Mouse (Mus musculus): ENCODE measurements around the gene Myo1b.

Myo1b gene

GRCm38 (mm10) chr1:51795586-51796309 is 120.1 kb downstream of the Myo1b start:
- no peak for DNase-seq (ENCODE audit: low spot score in 2 of 2)

DNA sequence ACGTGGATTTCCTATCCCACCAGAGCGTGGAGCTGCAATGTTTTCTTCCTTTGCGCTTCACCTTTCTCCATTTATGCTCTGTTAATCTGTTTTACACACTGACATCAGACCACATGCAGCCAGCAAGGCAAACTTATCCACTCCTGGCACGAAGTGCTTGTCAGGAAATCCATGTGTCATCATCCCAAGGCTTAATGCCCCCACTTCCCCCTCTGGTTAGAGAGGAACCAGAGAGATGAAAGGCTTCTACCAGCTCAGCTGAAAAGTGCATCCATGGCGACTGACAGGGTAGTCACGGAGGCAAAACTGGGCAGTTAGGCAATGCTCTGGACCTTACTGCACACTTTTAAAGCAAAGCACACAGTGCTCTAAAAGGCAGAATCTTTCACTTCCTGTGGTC is 126.6 kb downstream of the Myo1b start:
- peak; percentile 23 to 34 for DNase-seq (ENCODE audit: low spot score in 2 of 2)

GRCm38 (mm10) chr1:51782091-51782490 is 133.8 kb downstream of the Myo1b start:
- DNase-seq (ENCODE audit: low spot score in 2 of 2), result no peak

GRCm38 (mm10) chr1:51780357-51780756 is 135.5 kb downstream of the Myo1b start:
- peak; percentile 75 to 85 for DNase-seq (ENCODE audit: low spot score in 2 of 2)

GRCm38 (mm10) chr1:51778241-51778640 is 137.6 kb downstream of the Myo1b start:
- no peak for DNase-seq (ENCODE audit: low spot score in 2 of 2)

DNA sequence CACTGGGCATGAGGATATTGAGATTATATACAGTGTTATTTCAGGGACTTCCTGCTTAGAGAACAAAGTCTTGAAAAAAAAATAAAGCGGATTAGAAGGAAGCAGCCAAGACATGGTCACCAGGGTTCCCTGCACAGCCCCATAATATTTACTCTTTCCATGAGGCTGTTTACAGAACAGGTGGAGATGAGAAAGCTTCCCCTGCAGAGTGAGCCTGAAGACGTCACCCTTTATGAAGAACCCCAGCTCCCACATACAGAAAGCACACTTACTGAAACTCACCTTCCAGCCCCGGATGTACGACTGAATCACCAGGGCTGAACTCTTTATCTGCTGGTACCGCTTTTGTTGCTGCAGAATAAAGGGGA is 145.4 kb downstream of the Myo1b start:
- DNase-seq (ENCODE audit: low spot score in 2 of 2), result no peak

DNA sequence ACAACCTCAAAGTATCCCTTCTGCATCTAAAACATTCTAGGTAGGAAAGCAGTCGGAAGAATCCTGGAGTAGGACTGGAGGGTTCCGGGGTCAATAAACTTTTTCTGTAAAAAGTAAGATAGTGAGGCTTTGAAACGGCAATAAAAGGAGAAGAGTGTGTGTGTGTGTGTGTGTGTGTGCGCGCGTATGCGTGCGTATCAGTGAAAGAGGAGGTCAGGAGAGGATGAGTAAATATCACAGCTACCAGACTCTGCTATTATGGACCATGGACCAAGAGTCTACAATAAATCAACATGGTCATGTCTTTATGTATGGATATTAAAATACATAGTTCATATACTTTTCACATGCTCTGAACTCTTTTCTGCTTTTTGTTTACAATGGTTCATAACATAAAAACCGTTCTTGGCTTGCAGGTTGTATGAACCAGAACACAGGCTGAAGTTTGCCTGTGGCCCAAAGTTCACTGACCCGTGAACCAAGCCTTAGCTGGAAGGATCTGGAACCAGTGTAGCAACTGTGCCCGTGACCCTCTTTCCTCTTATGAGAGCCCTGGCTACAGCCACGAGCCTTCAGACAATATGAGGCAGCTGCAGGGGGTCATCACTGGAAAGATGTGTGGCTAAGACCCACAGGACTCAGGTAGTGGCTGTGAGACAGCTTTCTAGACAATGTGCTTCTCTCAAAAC is 145.9 kb downstream of the Myo1b start:
- no peak for DNase-seq (ENCODE audit: low spot score in 2 of 2)

DNA sequence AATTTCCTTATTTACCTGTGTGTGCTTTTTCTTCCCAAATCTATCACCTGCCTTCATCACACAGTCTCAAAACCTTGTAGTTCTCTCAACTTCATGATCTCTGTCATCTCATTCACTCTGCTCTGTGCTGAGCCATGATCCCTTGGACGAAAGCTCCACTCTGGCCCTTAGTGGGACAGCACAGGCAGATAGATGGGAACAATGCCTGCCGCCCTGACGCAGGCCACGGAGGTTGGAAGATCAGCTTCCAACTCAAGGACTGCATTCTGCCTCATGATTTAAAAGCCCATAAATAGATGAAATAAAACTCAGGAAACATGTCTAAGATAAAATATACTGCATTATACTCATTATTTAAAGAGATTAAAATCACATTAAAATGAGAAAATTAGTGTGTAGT is 149.6 kb downstream of the Myo1b start:
- no peak for DNase-seq (ENCODE audit: low spot score in 2 of 2)

GRCm38 (mm10) chr1:51765156-51765555 is 150.7 kb downstream of the Myo1b start:
- no peak for DNase-seq (ENCODE audit: low spot score in 2 of 2)

DNA sequence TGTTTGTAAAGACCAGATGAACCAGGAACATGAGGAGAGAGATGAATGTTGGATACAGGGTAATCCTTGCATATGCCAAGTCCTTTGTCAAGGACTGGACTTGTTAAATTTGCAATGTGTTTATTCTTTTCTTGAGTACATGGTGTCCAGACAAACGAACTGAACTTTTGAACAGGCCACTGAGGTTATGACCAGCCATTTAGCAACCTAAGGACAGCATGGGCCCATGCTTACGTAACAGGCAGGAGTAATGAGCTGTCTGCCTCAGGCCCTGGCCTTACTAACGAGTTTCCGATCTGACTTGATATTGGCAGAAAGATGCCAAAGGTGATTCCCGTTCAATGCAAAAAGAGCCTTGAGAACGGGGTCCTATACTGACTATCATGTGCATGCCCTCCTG is 156.2 kb downstream of the Myo1b start:
- no peak for DNase-seq (ENCODE audit: low spot score in 2 of 2)

DNA sequence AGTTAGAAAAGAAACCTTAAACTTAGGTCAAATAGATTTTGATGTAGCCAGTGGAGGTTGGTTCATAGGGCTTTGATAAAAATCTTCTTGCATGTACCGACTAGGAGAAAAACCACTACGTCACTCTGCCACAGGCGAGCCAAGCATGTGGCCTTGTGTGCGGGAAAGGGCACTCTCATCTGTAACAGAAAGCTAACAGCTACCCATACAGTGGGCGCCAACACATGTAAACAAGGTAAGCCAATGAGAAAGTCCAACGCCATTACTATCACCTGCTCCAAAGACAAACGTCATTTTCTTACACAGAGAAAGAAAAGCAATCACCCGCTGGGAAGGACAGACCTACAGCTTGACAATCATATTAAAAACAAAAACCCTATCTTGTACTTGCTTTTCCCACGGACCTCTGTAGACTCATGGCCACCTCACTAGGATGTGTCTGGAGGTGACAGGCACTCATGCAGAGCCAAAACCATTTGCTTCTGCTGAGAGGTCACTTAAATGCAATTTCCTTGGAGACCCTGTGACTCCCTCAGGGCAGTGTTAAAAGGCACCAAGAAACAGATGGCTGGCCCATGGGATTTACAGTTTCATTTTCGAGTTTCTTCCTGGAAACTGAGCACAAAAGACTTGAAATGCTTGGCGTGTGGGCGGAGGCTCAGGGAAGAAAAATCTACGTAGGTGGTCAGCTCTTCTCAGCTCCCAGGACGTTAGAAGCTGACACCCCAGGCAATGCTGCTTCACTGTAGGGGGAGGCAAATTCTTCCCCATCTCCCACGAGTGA is 157.4 kb downstream of the Myo1b start:
- peak in 1 of 2 experiments; percentile 14 for DNase-seq (ENCODE audit: low spot score in 2 of 2)

- DNase-seq (ENCODE audit: low spot score in 2 of 2), result no peak
Measured at GRCm38 (mm10) chr1:51753621-51754020, 162.2 kb downstream of the Myo1b start.

- DNase-seq (ENCODE audit: low spot score in 2 of 2), result no peak
Measured at GRCm38 (mm10) chr1:51751006-51751405, 164.9 kb downstream of the Myo1b start.

- no peak for DNase-seq (ENCODE audit: low spot score in 2 of 2)
Measured at GRCm38 (mm10) chr1:51748306-51748705, 167.6 kb downstream of the Myo1b start.

DNA sequence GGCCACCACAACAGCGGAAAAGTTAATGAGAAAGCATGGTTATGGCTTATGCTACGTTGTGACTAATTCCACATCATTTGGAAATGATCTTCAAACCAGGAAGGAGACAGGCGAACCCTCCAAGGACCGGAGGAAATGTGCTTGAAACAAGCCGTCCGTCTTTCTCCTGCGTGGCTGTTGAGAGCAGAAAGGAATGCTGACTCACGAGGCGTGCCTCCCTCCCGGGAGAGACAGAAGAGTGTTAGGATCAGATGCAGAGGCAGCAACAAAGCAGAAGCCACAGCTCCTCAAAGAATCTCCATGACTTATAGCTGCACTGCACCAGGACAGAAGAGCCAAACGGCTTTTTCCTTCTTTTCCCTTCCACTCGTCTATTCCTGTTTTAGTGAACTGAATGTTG is 168.4 kb downstream of the Myo1b start:
- peak; percentile 49 to 60 for DNase-seq (ENCODE audit: low spot score in 2 of 2)

GRCm38 (mm10) chr1:51746711-51747240 is 169.1 kb downstream of the Myo1b start:
- DNase-seq (ENCODE audit: low spot score in 2 of 2), result no peak

DNA sequence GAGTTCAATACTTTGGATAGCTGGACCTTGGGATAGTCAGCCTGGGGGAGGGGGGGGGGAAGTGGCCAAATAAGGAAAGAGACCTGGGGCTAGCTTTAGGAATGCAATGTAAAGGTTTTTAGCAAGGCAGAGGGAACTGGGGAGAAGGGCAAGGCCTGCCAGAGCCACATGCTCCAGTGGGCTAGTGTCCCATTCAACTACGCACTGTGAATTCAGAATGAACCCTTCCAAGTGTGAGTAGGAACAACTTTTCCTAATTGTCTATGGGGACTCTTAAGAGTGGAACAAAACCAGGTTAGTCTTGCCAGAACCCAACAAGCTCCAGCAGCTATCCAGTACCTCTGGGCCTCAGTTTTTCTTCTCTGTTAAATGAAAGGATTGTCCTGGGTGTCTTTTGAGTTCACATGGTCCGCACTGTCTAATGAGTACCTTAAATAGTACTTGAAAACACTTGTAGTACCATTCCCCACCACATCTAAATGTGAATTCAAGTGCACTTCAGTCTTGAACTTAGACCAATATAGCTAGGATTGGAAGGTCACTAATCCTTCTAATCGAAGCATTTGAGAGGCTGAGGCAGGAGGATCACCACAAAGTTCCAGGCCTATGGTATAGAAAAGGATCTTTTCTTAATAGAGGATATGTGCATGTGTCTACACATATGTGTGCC is 172.0 kb downstream of the Myo1b start:
- DNase-seq (ENCODE audit: low spot score in 2 of 2), result no peak

DNA sequence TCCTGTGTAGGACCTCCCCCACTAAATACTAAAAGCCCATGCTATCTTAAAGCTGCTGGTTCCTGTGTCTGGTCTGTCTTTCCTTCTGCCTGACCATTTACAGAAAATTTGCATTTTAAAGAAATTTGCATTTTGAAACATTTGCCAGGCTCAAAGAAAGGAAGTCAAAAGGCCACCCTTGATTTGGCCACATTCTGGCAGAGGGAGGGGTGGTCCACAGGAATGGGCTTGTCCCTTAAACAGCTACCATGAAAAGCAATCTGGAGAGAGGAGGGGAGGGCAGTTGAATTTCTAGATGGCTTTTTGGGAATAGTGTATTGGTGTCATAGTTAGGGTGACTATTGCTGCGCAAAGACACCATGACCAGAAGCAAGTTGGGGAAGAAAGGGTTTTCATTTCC is 173.3 kb downstream of the Myo1b start:
- DNase-seq (ENCODE audit: low spot score in 2 of 2), result no peak

- DNase-seq (ENCODE audit: low spot score in 2 of 2), result no peak
Measured at GRCm38 (mm10) chr1:51740626-51741231, 175.1 kb downstream of the Myo1b start.

DNA sequence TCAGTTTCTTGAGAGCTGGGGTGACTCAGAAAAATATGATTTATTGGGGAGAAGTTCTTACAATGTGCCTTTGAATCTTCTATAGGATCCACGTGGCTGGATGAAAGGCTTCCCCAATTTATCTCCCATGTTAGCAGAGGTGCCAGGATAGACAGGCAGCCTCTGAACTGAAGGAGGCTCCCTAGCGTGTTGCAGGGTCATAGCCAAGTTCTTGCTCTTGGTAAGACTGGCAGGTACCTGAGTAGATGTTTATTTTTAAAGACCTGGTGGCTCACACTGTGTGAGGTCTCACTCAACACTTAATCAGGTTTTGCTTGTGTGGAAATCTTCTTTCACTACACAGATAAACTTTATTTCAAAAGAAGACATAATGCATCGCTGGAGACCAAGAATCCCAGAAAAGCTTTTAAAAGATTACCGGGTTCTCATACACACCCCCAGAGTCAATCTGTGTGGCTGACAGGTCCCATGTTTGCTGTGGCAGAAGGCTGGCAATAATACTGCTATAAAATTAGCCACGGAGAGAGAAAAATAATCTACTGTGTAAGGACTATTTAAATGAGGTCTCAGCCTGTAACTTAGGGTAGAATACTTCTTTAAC is 176.5 kb downstream of the Myo1b start:
- no peak for DNase-seq (ENCODE audit: low spot score in 2 of 2)

- peak; percentile 10 to 40 for DNase-seq (ENCODE audit: low spot score in 2 of 2)
Measured at GRCm38 (mm10) chr1:51736822-51737221, 179.0 kb downstream of the Myo1b start.
